Mouse (Mus musculus): Measurements from ENCODE around the gene Ect2l. TPM values are rescaled to one million over a fixed set of nuclear protein-coding genes. Genes with fewer than 3 reads are reported as not detected.

The Ect2l gene
- 0.14 TPM in 1 of 2 replicates, not detected in the other for polyA plus RNA-seq (2021; fragmentation: Nextera tagmentation)
- long read RNA-seq, experiment 1, partial matches to known transcripts = 0 of 1 reads
- long read RNA-seq, experiment 1, other reads (novel, unspliced or antisense) = 1 of 1 reads
- long read RNA-seq, experiment 2, partial matches to known transcripts = 1 of 1 reads
- long read RNA-seq, experiment 2, other reads (novel, unspliced or antisense) = 0 of 1 reads

DNA sequence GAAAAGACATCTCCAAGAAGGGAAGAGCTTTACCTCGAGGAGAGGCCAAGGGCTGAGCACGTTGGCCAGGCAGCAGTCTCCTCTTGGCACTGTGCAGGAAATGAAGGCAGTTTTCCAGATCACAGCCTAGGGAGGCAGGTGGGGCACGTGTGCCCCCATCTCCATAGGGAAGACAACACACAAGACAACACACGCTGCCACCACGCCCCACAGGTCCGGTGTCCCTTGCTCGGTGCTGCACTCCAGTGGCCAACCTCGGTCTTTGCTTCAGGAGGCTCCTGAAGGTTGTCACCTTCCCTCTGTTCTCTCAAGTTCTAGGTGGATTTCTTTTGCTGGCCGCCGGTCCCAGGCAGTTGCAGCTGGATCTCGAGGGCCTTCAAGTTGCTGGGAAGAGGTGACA is at the start of gene Ect2l:
Gene Ect2l, minus strand, starts transcription at position 165 of the 400 bp plus-strand sequence.

DNA sequence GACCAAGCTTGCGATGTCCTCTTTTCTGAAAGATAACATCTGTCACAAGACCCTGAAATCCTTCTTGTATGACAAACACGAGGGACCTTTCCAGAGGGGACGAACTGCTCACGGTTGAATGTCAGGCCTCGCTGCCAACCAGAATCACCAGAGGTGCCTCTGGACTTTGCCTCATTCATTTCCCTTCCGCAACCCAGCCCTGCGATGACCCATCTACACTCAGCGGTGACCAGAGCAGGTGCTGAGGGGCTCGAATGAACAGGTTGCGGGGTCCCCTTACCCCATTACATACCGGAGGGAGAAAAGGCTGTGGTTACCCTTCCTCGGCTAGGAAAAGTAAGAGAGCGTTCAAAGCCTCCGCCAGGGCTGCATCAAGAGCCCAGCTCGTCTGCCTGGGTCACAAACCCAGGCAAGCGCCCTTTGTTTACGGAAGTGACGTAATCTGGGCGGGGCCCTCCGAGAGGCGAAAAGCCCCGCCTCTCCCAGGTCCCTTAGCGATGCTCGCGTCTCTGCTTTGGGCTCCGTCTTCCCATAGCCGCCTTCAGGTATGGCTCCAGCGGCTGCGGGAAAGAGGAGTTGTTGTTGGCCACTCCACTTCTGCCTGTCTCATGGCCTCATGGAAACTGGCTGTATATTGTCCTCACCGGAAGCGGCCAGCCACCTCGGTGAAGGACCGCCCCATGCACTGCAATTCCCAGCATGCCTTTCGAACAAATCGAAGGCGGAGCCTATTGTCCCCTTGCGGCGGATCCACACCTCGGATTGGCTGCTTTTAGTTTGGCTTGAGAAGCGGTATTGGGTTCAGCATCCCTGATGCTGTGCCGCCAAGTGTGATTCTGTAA is 24.1 kb upstream of the Ect2l start, which contains the start of gene Ccdc28a:
Gene Ccdc28a, minus strand, starts transcription at position 439 of the 842 bp plus-strand sequence.

Other genes with a start within 250 kb of the Ect2l start
- gene Abracl, start 187.6 kb downstream of the Ect2l start, polyA plus RNA-seq (2021; fragmentation: Nextera tagmentation) = 50.6 and 50.9 TPM in 2 replicates
- gene Reps1, start 155.0 kb downstream of the Ect2l start, polyA plus RNA-seq (2021; fragmentation: Nextera tagmentation) = 7.2 and 8.8 TPM in 2 replicates
- 33.6 and 37.4 TPM in 2 replicates for gene Ccdc28a, start 24.1 kb upstream of the Ect2l start, polyA plus RNA-seq (2021; fragmentation: Nextera tagmentation)
- gene Nhsl1, start 108.1 kb upstream of the Ect2l start, polyA plus RNA-seq (2021; fragmentation: Nextera tagmentation) = 11.0 and 11.7 TPM in 2 replicates

All from layer of hippocampus, adult 6 months (tissue).